Mouse (Mus musculus) limb, embryonic 14.5 days (tissue): Measurements from ENCODE around the gene Mthfd2. TPM values are rescaled to one million over a fixed set of nuclear protein-coding genes. Genes with fewer than 3 reads are reported as not detected.

Experiments
- ATAC-seq: fragments of 200-750 bp; cut with Nextera tagmentation; 2 replicates; pipeline ENCODE4 v1.8.0; 2017; ENCODE audit warnings: low read depth, moderate number of reproducible peaks, moderate TSS enrichment; ENCODE audit not compliant: low FRiP score
- DNase-seq: peaks from one replicate; pipeline ENCODE4 v3.0.0-alpha.2; 2015; ENCODE audit warnings: low spot score
- H3K27ac ChIP-seq: fragments of 300-500 bp; sonication (generic); replicated peaks from 2 replicates; pipeline ENCODE4 v1.5.1; 2014; ENCODE audit warnings: low read depth, mild to moderate bottlenecking, low read length, moderate library complexity, mixed read lengths
- H3K27me3 ChIP-seq: fragments of 300-500 bp; sonication (generic); 2 replicates; pipeline ENCODE4 v1.6.1; 2014; ENCODE audit warnings: low read length, mixed read lengths; ENCODE audit not compliant: control insufficient read depth, insufficient read depth
- H3K36me3 ChIP-seq: fragments of 300-500 bp; sonication (generic); 2 replicates; pipeline ENCODE4 v1.6.1; 2014; ENCODE audit warnings: mild to moderate bottlenecking, low read length, moderate library complexity, mixed read lengths; ENCODE audit not compliant: control insufficient read depth, insufficient read depth
- H3K4me1 ChIP-seq: fragments of 300-500 bp; sonication (generic); 2 replicates; pipeline ENCODE4 v1.6.1; 2014; ENCODE audit warnings: antibody characterized with exemption, low read length, mixed read lengths; ENCODE audit not compliant: control insufficient read depth, insufficient read depth
- H3K4me2 ChIP-seq: fragments of 300-500 bp; sonication (generic); replicated peaks from 2 replicates; pipeline ENCODE4 v1.6.1; 2014; ENCODE audit warnings: low read depth, mild to moderate bottlenecking, low read length, moderate library complexity; ENCODE audit not compliant: severe bottlenecking
- H3K4me3 ChIP-seq: fragments of 300-500 bp; sonication (generic); replicated peaks from 2 replicates; pipeline ENCODE4 v1.5.1; 2014; ENCODE audit warnings: low read length
- H3K9ac ChIP-seq: fragments of 300-500 bp; sonication (generic); 2 replicates; pipeline ENCODE4 v1.6.1; 2014; ENCODE audit warnings: mild to moderate bottlenecking, low read depth, low read length, moderate library complexity; ENCODE audit not compliant: severe bottlenecking
- H3K9me3 ChIP-seq: fragments of 300-500 bp; sonication (generic); 2 replicates; pipeline ENCODE4 v1.6.1; 2016; ENCODE audit warnings: low read length; ENCODE audit not compliant: control insufficient read depth
- POLR2A ChIP-seq: fragments of 200-500 bp; IDR thresholded peaks from 2 replicates; pipeline ENCODE4 v1.8.0; 2012; ENCODE audit warnings: inconsistent platforms, mild to moderate bottlenecking, moderate library complexity, borderline replicate concordance; ENCODE audit not compliant: insufficient read depth, insufficient read length; ENCODE audit errors: extremely low read depth
- WGBS: fragments of 180-500 bp; shearing (Covaris S2); extraction: QIAGEN DNeasy Blood & Tissue Kit; methylation state at CpG from one replicate; pipeline ENCODE4 v1.1.7; 2014; 5-methylcytosine and 5-hydroxymethylcytosine counted together
- polyA plus RNA-seq, 2 experiments: library from polyadenylated mRNA; depleted of rRNA in 1 of 2; stranded (reverse) in 1 of 2; unstranded in 1 of 2; fragments of >200 nt; fragmentation: Nextera tagmentation in 1 of 2; extraction: Ambion mirVana in 1 of 2; gene quantifications; 2 replicates each; pipeline versions ENCODE4 v1.2.1 to v1.2.3; 2012 to 2014

Mthfd2 gene
- polyA plus RNA-seq, 2 experiments: 27.3 to 38.5 TPM

- 90% methylated on average over 24 of the region's 24 CpGs for WGBS
- DNase-seq (no peak), ATAC-seq (no peak)
- H3K27me3 ChIP-seq: no peaks in the 10 kb centered on the region
- peaks cover 31% of the 10 kb centered on the region for H3K36me3 ChIP-seq
- H3K9ac ChIP-seq: no peak overlapping the region
- no peak overlapping the region for H3K4me3 ChIP-seq
- peaks cover 5% of the 10 kb centered on the region; the same call in 1 of the 2 replicates for H3K4me1 ChIP-seq
- no peak for TF ChIP-seq POLR2A
- H3K4me2 ChIP-seq: no peak overlapping the region
- H3K9me3 ChIP-seq: no peaks in the 10 kb centered on the region
- H3K27ac ChIP-seq: no peak overlapping the region
Measured at GRCm38 (mm10) chr6:83352666-83353410, 27.1 kb upstream of the Mthfd2 start.

GRCm38 (mm10) chr6:83351490-83352160 lies 25.9 kb upstream of the Mthfd2 start:
- Histone ChIP-seq H3K27me3 (no peaks in the 10 kb centered on the region), H3K36me3 (peaks cover 20% of the 10 kb centered on the region), H3K4me1 (peaks cover 5% of the 10 kb centered on the region; the same call in 1 of the 2 replicates), H3K4me2 (no peak overlapping the region), H3K9ac (no peak overlapping the region), H3K9me3 (no peaks in the 10 kb centered on the region), H3K27ac (no peak overlapping the region), H3K4me3 (no peak overlapping the region)
- ATAC-seq (no peak), DNase-seq (no peak)
- 80% methylated on average over 7 of the region's 7 CpGs for WGBS
- TF ChIP-seq POLR2A: no peak

GRCm38 (mm10) chr6:83350851-83351405 lies 25.2 kb upstream of the Mthfd2 start:
- ATAC-seq (no peak), DNase-seq (no peak)
- Histone ChIP-seq H3K4me3 (no peak overlapping the region), H3K9ac (no peak overlapping the region), H3K4me1 (peaks cover 5% of the 10 kb centered on the region; the same call in 1 of the 2 replicates), H3K36me3 (peaks cover 19% of the 10 kb centered on the region), H3K9me3 (no peaks in the 10 kb centered on the region), H3K4me2 (no peak overlapping the region), H3K27me3 (no peaks in the 10 kb centered on the region), H3K27ac (no peak overlapping the region)
- 94% methylated on average over 16 of the region's 16 CpGs for WGBS
- no peak for TF ChIP-seq POLR2A

- Histone ChIP-seq H3K9me3 (no peaks in the 10 kb centered on the region), H3K27me3 (no peaks in the 10 kb centered on the region), H3K4me2 (peak overlapping the region; percentile 61), H3K9ac (peak overlapping the region; percentile 83), H3K4me1 (peaks cover 5% of the 10 kb centered on the region; the same call in 1 of the 2 replicates), H3K27ac (no peak overlapping the region), H3K36me3 (peaks cover 16% of the 10 kb centered on the region), H3K4me3 (peak overlapping the region; percentile 67)
- ATAC-seq (no peak), DNase-seq (no peak)
- TF ChIP-seq POLR2A: no peak
- WGBS: 87% methylated on average over 7 of the region's 7 CpGs
Measured at GRCm38 (mm10) chr6:83350172-83350571, 24.5 kb upstream of the Mthfd2 start.

GRCm38 (mm10) chr6:83349274-83349958 lies 23.7 kb upstream of the Mthfd2 start:
- Histone ChIP-seq H3K4me3 (peak overlapping the region; percentile 67), H3K36me3 (peaks cover 10% of the 10 kb centered on the region; the same call in 1 of the 2 replicates), H3K4me1 (peaks cover 5% of the 10 kb centered on the region; the same call in 1 of the 2 replicates), H3K27me3 (no peaks in the 10 kb centered on the region), H3K9ac (peak overlapping the region; percentile 83), H3K4me2 (peak overlapping the region; percentile 61), H3K27ac (0 out of 2 replicates have a peak overlapping the region, but pooled peaks have one; percentile 6), H3K9me3 (no peaks in the 10 kb centered on the region)
- TF ChIP-seq POLR2A: peak; percentile 72; the same call in 1 of the 2 replicates
- ATAC-seq (peak; percentile 90), DNase-seq (peak; percentile 68)
- WGBS: 1% methylated on average over 41 of the region's 53 CpGs
